Mouse (Mus musculus) liver, embryonic 14.5 days (tissue): ENCODE results near the gene Mapkapk2. TPM values are rescaled to one million over a fixed set of nuclear protein-coding genes. Genes with fewer than 3 reads are reported as not detected.
"Not testable (repeated sequence)": the region's sequence is repeated elsewhere in the genome, so short reads cannot be mapped to it uniquely, and the experiment has no call there.

Experiments used
- ATAC-seq: fragments of 200-750 bp; cut with Nextera tagmentation; 2 replicates; pipeline ENCODE4 v1.8.0; 2017; ENCODE audit warnings: moderate number of reproducible peaks, mild to moderate bottlenecking, moderate library complexity; ENCODE audit not compliant: insufficient read depth
- DNase-seq, 3 experiments: peaks; one replicate each; pipeline ENCODE4 v3.0.0-alpha.2; 2012 to 2013; ENCODE audit warnings: low read depth in 3 of 3, low spot score in 3 of 3
- H3K27ac ChIP-seq: fragments of 300-500 bp; sonication (generic); 2 replicates; pipeline ENCODE4 v1.5.1; 2014; ENCODE audit warnings: moderate library complexity, mild to moderate bottlenecking, control low read depth, inconsistent platforms
- H3K27me3 ChIP-seq: fragments of 300-500 bp; sonication (generic); 2 replicates; pipeline ENCODE4 v1.6.1; 2014; ENCODE audit warnings: mild to moderate bottlenecking, low read length, moderate library complexity; ENCODE audit not compliant: control insufficient read depth, insufficient read depth
- H3K36me3 ChIP-seq: fragments of 300-500 bp; sonication (generic); replicated peaks from 2 replicates; pipeline ENCODE4 v1.6.1; 2014; ENCODE audit warnings: low read depth; ENCODE audit not compliant: control insufficient read depth, insufficient read depth
- H3K4me1 ChIP-seq, 2 experiments: fragments of 200-500 bp in 1 of 2; fragments of 300-500 bp in 1 of 2; sonication (generic) in 1 of 2; replicated peaks; 2 replicates each; pipeline ENCODE4 v1.6.1; 2012 to 2014; ENCODE audit warnings: antibody characterized with exemption in 1 of 2, inconsistent platforms in 1 of 2, low read length in 1 of 2; ENCODE audit not compliant: control insufficient read depth in 2 of 2, insufficient read depth in 2 of 2
- H3K4me2 ChIP-seq: fragments of 300-500 bp; sonication (generic); 2 replicates; pipeline ENCODE4 v1.6.1; 2014; ENCODE audit warnings: low read depth, mild to moderate bottlenecking, control low read depth, moderate library complexity
- H3K4me3 ChIP-seq, 2 experiments: fragments of 200-500 bp in 1 of 2; fragments of 300-500 bp in 1 of 2; sonication (generic) in 1 of 2; 2 replicates each; pipeline ENCODE4 v1.5.1; 2012 to 2014; ENCODE audit warnings: low read depth in 2 of 2, low read length in 2 of 2, mild to moderate bottlenecking in 2 of 2, control low read depth in 1 of 2, inconsistent platforms in 1 of 2, moderate library complexity in 1 of 2; ENCODE audit not compliant: insufficient read depth in 1 of 2
- H3K9ac ChIP-seq: fragments of 300-500 bp; sonication (generic); replicated peaks from 2 replicates; pipeline ENCODE4 v1.6.1; 2014; ENCODE audit warnings: mild to moderate bottlenecking, control low read depth, moderate library complexity
- H3K9me3 ChIP-seq: fragments of 300-500 bp; sonication (generic); 2 replicates; pipeline ENCODE4 v1.6.1; 2016; ENCODE audit warnings: low read length, mixed read lengths; ENCODE audit not compliant: control insufficient read depth
- CTCF ChIP-seq: IDR thresholded peaks from 2 replicates; pipeline ENCODE4 v1.5.1; 2016; ENCODE audit warnings: antibody characterized with exemption, low read depth, control low read depth
- EP300 ChIP-seq: IDR thresholded peaks from 2 replicates; pipeline ENCODE4 v1.6.1; 2016; ENCODE audit warnings: antibody characterized with exemption, low read depth
- WGBS: fragments of 180-500 bp; shearing (Covaris S2); extraction: QIAGEN DNeasy Blood & Tissue Kit; methylation state at CpG from one replicate; pipeline ENCODE4 v1.1.7; 2014; ENCODE audit not compliant: insufficient replicate concordance; 5-methylcytosine and 5-hydroxymethylcytosine counted together
- polyA plus RNA-seq, 2 experiments: library from polyadenylated mRNA; depleted of rRNA in 1 of 2; stranded (reverse) in 1 of 2; unstranded in 1 of 2; fragments of >200 nt; fragmentation: Nextera tagmentation in 1 of 2; extraction: Ambion mirVana in 1 of 2; gene quantifications; 2 replicates each; pipeline versions ENCODE4 v1.2.1 to v1.2.3; 2012 to 2014

The Mapkapk2 gene
- 10.3 and 12.9 TPM in 2 replicates for polyA plus RNA-seq (2012; rRNA removed)
- 12.8 and 13.6 TPM in 2 replicates for polyA plus RNA-seq (2014; fragmentation: Nextera tagmentation; extraction: Ambion mirVana)

DNA sequence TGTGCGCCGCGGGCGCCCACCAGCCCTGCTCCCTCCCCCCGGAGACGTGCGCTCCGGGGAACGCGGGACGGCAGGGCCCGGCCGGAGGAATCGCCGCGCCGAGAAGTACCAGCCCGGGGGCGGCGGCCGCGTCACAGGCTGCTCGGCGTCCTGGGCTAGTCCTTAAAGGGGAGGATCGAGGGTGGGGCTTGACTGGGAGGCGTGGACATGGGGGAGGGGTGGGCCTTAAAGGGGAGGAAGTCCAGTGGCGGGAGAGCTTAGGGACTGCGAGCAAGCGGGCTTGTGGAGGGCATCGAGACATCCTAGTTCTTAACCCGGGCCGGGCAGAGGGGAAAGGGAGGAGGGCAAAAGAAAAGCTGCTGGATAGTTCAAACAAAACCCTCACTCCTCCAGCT is at the start of gene Mapkapk2:
TSS of gene Mapkapk2 (minus strand) at position 127 of the 395 bp plus-strand sequence.
- Histone ChIP-seq H3K9me3 (no peaks in the 10 kb centered on the region), H3K9ac (peak within 1 kb of the TSS; percentile 60), H3K4me2 (peak within 1 kb of the TSS; percentile 95), H3K4me3 (peak within 1 kb of the TSS; percentile 71 to 72), H3K4me1 (peaks cover 7 to 22% of the 10 kb centered on the region in 2 experiments), H3K36me3 (no peaks in the 10 kb centered on the region), H3K27me3 (peaks cover 4% of the 10 kb centered on the region; the same call in 1 of the 2 replicates), H3K27ac (no peak within 1 kb of the TSS)
- peak; percentile 79 to 88 (median 83) for DNase-seq
- 1% methylated on average over 32 of the region's 32 CpGs for WGBS
- peak; percentile 96 for ATAC-seq
- TF ChIP-seq EP300 (no peak), CTCF (no peak)

DNA sequence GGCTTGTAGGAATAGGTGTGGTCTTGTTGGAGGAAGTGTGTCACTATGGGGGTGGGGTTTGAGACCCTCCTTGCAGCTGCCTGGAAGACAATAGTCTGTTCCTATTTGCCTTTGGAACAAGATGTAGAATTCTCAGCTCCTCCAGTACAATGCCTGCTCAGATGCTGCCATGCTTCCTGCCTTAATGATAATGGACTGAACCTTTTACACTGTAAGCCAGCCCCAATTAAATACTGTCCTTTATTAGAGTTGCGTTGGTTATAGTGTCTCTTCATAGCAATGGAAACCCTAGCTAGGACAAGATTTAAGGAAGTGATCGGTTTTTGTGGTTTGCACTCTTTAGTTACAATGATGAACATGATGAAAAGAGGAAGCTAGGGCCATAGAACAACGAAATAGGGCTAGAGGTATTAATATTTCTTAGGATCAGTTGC is 48.6 kb upstream of the Mapkapk2 start:
- TF ChIP-seq EP300 (no peak), CTCF (no peak)
- H3K27me3 ChIP-seq: no peaks in the 10 kb centered on the region
- no peak overlapping the region for H3K4me3 ChIP-seq
- DNase-seq (no peak), ATAC-seq (no peak)
- no peak overlapping the region for H3K9ac ChIP-seq
- H3K4me1 ChIP-seq: peaks cover 0 to 4% of the 10 kb centered on the region in 2 experiments; a peak in 1 of 4 replicates
- 9% methylated on average over 3 of the region's 3 CpGs for WGBS
- H3K9me3 ChIP-seq: no peaks in the 10 kb centered on the region
- no peak overlapping the region for H3K4me2 ChIP-seq
- H3K27ac ChIP-seq: no peak overlapping the region
- no peaks in the 10 kb centered on the region for H3K36me3 ChIP-seq

DNA sequence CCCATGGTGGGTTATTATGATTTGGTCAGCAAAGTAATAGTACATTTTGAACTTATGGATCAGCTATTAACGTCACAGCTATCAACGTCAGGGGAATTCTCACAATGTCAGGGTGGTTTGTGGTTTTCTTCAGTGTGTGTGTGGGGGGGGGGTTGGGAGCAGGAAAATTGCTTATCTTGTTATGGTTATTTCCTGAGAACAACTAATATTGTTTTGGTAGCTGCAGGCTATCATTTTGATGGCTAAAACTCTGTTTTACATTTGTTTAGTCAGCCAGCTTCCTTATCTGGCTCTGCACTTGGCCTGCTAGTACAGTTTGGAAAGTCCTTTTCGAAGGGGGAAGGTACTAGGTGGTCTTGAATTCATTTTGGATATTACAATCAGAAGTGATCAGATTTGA is 47.6 kb upstream of the Mapkapk2 start:
- not testable (repeated sequence) for H3K36me3 ChIP-seq, ATAC-seq, H3K27me3 ChIP-seq, DNase-seq, H3K27ac ChIP-seq, H3K9me3 ChIP-seq, H3K9ac ChIP-seq, H3K4me2 ChIP-seq, H3K4me1 ChIP-seq, H3K4me3 ChIP-seq
- WGBS: 19% methylated on average over 3 of the region's 3 CpGs

DNA sequence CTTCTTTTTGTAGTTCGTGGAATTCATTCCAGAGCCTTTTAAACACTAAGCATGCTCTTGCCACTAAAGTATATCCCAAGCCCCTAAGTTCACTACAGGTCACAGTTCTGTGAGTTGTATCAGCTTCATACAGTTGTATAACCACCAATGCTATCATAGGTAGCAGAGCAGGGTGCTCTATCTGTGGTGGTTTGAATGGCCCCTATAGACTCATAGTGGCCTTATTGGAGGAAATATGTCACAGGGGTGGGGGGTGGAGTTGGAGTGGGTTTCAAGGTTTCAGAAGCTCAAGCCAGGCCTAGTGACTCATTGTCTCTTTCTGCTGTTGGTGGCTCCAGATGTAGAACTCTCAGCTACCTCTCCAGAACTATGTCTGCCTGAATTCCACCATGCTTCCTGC is 44.8 kb upstream of the Mapkapk2 start:
- Histone ChIP-seq H3K9me3 (no peaks in the 10 kb centered on the region), H3K4me2 (no peak overlapping the region), H3K4me3 (no peak overlapping the region), H3K4me1 (peaks cover 11 to 12% of the 10 kb centered on the region in 2 experiments), H3K9ac (no peak overlapping the region), H3K36me3 (no peaks in the 10 kb centered on the region), H3K27me3 (no peaks in the 10 kb centered on the region), H3K27ac (no peak overlapping the region)
- ATAC-seq: no peak
- no peak for DNase-seq
- TF ChIP-seq CTCF (no peak), EP300 (peak; percentile 21; the same call in 1 of the 2 replicates)
- WGBS: 53% methylated on average over 1 of the region's 1 CpGs

DNA sequence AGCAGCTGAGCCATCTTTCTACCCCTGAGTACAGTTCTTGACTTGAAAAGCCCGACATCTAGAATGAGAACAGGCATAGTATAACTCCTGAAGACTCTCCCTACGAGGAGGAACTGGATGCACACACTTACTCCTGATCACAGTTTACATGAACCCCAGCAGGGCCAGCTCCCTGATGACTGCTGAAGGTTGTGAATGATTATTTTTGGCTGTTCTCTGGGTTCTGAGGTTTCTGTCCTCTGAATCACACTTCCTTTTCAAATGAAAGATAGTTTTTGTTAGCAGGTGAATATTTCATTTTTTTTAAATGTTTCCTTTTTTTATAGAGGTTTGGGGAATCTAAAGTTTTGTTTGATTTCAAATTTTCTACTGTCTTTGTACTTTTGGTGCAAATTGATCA is 43.8 kb upstream of the Mapkapk2 start:
- H3K27me3 ChIP-seq: no peaks in the 10 kb centered on the region
- no peaks in the 10 kb centered on the region for H3K9me3 ChIP-seq
- no peak overlapping the region for H3K4me3 ChIP-seq
- 32% methylated on average over 2 of the region's 2 CpGs for WGBS
- TF ChIP-seq CTCF: no peak
- no peak for TF ChIP-seq EP300
- H3K27ac ChIP-seq: no peak overlapping the region
- no peak for DNase-seq
- H3K36me3 ChIP-seq: no peaks in the 10 kb centered on the region
- no peak overlapping the region for H3K4me2 ChIP-seq
- ATAC-seq: no peak
- peaks cover 15% of the 10 kb centered on the region in 2 experiments for H3K4me1 ChIP-seq
- H3K9ac ChIP-seq: no peak overlapping the region
